Mouse (Mus musculus) liver, embryonic 14.5 days (tissue): ENCODE measurements around the gene Tyw1. TPM values are rescaled to one million over a fixed set of nuclear protein-coding genes. Genes with fewer than 3 reads are reported as not detected.

Source experiments
- ATAC-seq: fragments of 200-750 bp; cut with Nextera tagmentation; 2 replicates; pipeline ENCODE4 v1.8.0; 2017; ENCODE audit warnings: moderate number of reproducible peaks, mild to moderate bottlenecking, moderate library complexity; ENCODE audit not compliant: insufficient read depth
- DNase-seq, 3 experiments: peaks; one replicate each; pipeline ENCODE4 v3.0.0-alpha.2; 2012 to 2013; ENCODE audit warnings: low read depth in 3 of 3, low spot score in 3 of 3
- H3K27ac ChIP-seq: fragments of 300-500 bp; sonication (generic); 2 replicates; pipeline ENCODE4 v1.5.1; 2014; ENCODE audit warnings: moderate library complexity, mild to moderate bottlenecking, control low read depth, inconsistent platforms
- H3K27me3 ChIP-seq: fragments of 300-500 bp; sonication (generic); 2 replicates; pipeline ENCODE4 v1.6.1; 2014; ENCODE audit warnings: mild to moderate bottlenecking, low read length, moderate library complexity; ENCODE audit not compliant: control insufficient read depth, insufficient read depth
- H3K36me3 ChIP-seq: fragments of 300-500 bp; sonication (generic); replicated peaks from 2 replicates; pipeline ENCODE4 v1.6.1; 2014; ENCODE audit warnings: low read depth; ENCODE audit not compliant: control insufficient read depth, insufficient read depth
- H3K4me1 ChIP-seq, 2 experiments: fragments of 200-500 bp in 1 of 2; fragments of 300-500 bp in 1 of 2; sonication (generic) in 1 of 2; replicated peaks; 2 replicates each; pipeline ENCODE4 v1.6.1; 2012 to 2014; ENCODE audit warnings: antibody characterized with exemption in 1 of 2, inconsistent platforms in 1 of 2, low read length in 1 of 2; ENCODE audit not compliant: control insufficient read depth in 2 of 2, insufficient read depth in 2 of 2
- H3K4me2 ChIP-seq: fragments of 300-500 bp; sonication (generic); 2 replicates; pipeline ENCODE4 v1.6.1; 2014; ENCODE audit warnings: low read depth, mild to moderate bottlenecking, control low read depth, moderate library complexity
- H3K4me3 ChIP-seq, 2 experiments: fragments of 200-500 bp in 1 of 2; fragments of 300-500 bp in 1 of 2; sonication (generic) in 1 of 2; 2 replicates each; pipeline ENCODE4 v1.5.1; 2012 to 2014; ENCODE audit warnings: low read depth in 2 of 2, low read length in 2 of 2, mild to moderate bottlenecking in 2 of 2, control low read depth in 1 of 2, inconsistent platforms in 1 of 2, moderate library complexity in 1 of 2; ENCODE audit not compliant: insufficient read depth in 1 of 2
- H3K9ac ChIP-seq: fragments of 300-500 bp; sonication (generic); replicated peaks from 2 replicates; pipeline ENCODE4 v1.6.1; 2014; ENCODE audit warnings: mild to moderate bottlenecking, control low read depth, moderate library complexity
- H3K9me3 ChIP-seq: fragments of 300-500 bp; sonication (generic); 2 replicates; pipeline ENCODE4 v1.6.1; 2016; ENCODE audit warnings: low read length, mixed read lengths; ENCODE audit not compliant: control insufficient read depth
- CTCF ChIP-seq: IDR thresholded peaks from 2 replicates; pipeline ENCODE4 v1.5.1; 2016; ENCODE audit warnings: antibody characterized with exemption, low read depth, control low read depth
- EP300 ChIP-seq: IDR thresholded peaks from 2 replicates; pipeline ENCODE4 v1.6.1; 2016; ENCODE audit warnings: antibody characterized with exemption, low read depth
- WGBS: fragments of 180-500 bp; shearing (Covaris S2); extraction: QIAGEN DNeasy Blood & Tissue Kit; methylation state at CpG from one replicate; pipeline ENCODE4 v1.1.7; 2014; ENCODE audit not compliant: insufficient replicate concordance; 5-methylcytosine and 5-hydroxymethylcytosine counted together
- polyA plus RNA-seq, 2 experiments: library from polyadenylated mRNA; depleted of rRNA in 1 of 2; stranded (reverse) in 1 of 2; unstranded in 1 of 2; fragments of >200 nt; fragmentation: Nextera tagmentation in 1 of 2; extraction: Ambion mirVana in 1 of 2; gene quantifications; 2 replicates each; pipeline versions ENCODE4 v1.2.1 to v1.2.3; 2012 to 2014

Tyw1 gene
- polyA plus RNA-seq, 2 experiments, result 6.8 to 12.1 TPM

DNA sequence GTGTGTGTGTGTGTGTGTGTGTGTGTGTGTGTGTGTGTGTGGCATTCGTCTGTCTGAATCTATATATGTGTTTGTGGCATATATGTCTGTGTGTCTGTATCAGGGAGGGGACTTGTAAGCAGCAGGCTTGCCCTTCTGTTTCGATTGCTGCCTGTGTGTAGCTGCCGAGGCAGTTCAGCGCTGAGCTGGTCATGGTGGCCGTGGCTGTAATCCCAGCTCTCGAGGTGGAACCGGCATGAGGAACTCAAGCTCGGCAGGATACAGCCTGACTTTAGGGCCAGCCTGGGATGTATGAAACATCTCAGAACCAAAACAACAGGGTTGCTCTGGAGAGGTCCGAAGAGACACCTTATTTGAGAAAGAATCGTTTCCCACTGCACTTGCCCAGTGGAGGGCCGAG, 78.6 kb downstream of the Tyw1 start:
- no peak for DNase-seq
- Histone ChIP-seq H3K27me3 (no peaks in the 10 kb centered on the region), H3K27ac (no peak overlapping the region), H3K4me2 (no peak overlapping the region), H3K9me3 (no peaks in the 10 kb centered on the region), H3K9ac (no peak overlapping the region), H3K4me1 (no peaks in the 10 kb centered on the region), H3K4me3 (no peak overlapping the region), H3K36me3 (peaks cover 10% of the 10 kb centered on the region)
- 82% methylated on average over 11 of the region's 11 CpGs for WGBS
- TF ChIP-seq CTCF, result no peak
- TF ChIP-seq EP300, result no peak
- no peak for ATAC-seq

DNA sequence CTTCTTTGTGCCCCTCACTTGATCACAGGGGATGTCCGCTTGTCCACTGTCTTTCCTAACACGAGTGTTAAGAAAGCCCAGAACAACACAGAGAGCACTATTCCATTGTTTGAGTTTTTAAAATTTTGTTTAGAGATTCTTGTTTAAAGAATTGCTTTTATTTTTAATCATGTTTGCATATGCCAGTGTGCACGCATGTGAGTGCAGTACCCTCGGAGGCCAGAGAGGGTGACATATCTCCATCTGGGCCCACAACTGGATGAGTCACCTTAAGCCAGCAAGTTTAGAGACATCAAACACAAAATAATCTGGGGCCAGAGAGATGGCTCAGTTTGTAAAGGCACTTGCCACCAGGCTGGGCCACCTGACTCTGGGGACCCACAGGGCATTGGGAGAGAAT, 80.0 kb downstream of the Tyw1 start:
- TF ChIP-seq CTCF (no peak), EP300 (no peak)
- 81% methylated on average over 4 of the region's 4 CpGs for WGBS
- H3K27ac ChIP-seq, result no peak overlapping the region
- ATAC-seq, result no peak
- H3K4me1 ChIP-seq, result no peaks in the 10 kb centered on the region
- H3K36me3 ChIP-seq, result peaks cover 10% of the 10 kb centered on the region
- no peaks in the 10 kb centered on the region for H3K9me3 ChIP-seq
- no peak overlapping the region for H3K4me3 ChIP-seq
- H3K27me3 ChIP-seq, result no peaks in the 10 kb centered on the region
- H3K4me2 ChIP-seq, result no peak overlapping the region
- H3K9ac ChIP-seq, result no peak overlapping the region
- DNase-seq, result no peak

DNA sequence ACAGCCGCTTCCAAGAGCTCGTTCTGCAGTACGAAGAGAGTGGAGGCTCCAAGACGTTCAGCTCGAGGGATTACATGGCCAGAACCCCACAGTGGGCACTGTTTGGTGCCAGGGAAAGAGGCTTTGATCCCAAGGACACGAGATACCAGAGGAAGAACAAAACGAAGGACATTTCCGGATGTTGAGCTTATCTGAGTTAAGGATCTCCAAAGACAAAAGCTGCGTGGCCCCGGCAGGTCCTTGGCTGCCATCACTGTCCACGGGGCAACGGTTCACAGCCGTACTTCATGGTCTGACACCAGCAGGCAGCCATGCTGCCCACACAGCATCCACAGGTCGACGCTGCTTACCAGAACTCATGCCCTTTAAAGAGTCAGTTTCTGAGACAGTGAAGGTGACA, 85.2 kb downstream of the Tyw1 start:
- Histone ChIP-seq H3K4me3 (no peak overlapping the region), H3K36me3 (peaks cover 3% of the 10 kb centered on the region), H3K4me2 (no peak overlapping the region), H3K4me1 (no peaks in the 10 kb centered on the region), H3K9me3 (no peaks in the 10 kb centered on the region), H3K9ac (no peak overlapping the region), H3K27me3 (no peaks in the 10 kb centered on the region), H3K27ac (no peak overlapping the region)
- no peak for ATAC-seq
- TF ChIP-seq CTCF (no peak), EP300 (no peak)
- no peak for DNase-seq
- 81% methylated on average over 15 of the region's 15 CpGs for WGBS

DNA sequence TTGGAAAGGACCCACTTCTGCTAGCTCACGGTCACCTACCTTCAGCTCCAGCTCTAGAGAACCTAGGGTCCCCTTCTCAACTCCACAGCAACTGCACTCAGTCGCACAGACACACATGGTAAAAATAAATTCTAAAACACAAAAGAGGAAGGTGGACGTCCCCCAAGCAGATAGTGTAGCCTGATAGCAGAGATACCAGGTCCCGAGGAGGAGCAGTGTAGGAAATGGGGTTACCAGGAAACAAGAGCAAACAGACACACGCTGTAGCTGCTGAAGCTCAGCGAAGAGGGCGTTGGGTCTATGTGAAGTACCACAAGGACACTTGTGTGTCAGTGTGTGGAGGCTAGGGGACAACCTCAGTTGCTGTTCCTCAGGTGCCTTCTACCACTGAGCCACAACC, 89.6 kb downstream of the Tyw1 start:
- Histone ChIP-seq H3K27me3 (no peaks in the 10 kb centered on the region), H3K4me2 (no peak overlapping the region), H3K4me1 (no peaks in the 10 kb centered on the region), H3K36me3 (no peaks in the 10 kb centered on the region; the same call in 1 of the 2 replicates), H3K4me3 (no peak overlapping the region), H3K27ac (no peak overlapping the region), H3K9ac (no peak overlapping the region), H3K9me3 (peaks cover 4% of the 10 kb centered on the region)
- 38% methylated on average over 7 of the region's 7 CpGs for WGBS
- no peak for ATAC-seq
- DNase-seq, result no peak
- no peak for TF ChIP-seq EP300
- no peak for TF ChIP-seq CTCF

DNA sequence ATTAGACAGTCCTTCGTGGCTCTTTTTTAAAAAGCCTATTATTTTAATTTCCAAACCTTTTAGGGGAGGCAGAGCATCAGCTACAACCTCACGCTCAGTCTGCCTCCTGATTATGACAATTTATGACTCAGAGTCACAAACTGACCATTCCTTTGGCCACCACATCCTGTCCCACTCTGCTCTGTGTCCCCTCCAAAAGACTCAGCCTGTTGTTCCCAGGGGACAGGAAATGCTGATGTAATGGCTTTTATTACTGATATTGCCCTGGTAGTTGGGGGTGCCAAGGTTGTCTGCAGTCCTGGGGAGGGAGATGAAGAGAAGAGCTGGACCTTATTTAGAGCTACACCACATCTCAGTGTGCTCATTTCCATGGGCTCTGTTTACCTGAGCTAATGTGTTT, 90.5 kb downstream of the Tyw1 start:
- Histone ChIP-seq H3K27ac (no peak overlapping the region), H3K4me2 (no peak overlapping the region), H3K9ac (no peak overlapping the region), H3K36me3 (no peaks in the 10 kb centered on the region; the same call in 1 of the 2 replicates), H3K27me3 (no peaks in the 10 kb centered on the region), H3K4me3 (no peak overlapping the region), H3K9me3 (peaks cover 4% of the 10 kb centered on the region), H3K4me1 (no peaks in the 10 kb centered on the region)
- TF ChIP-seq CTCF (no peak), EP300 (no peak)
- 46% methylated on average over 2 of the region's 2 CpGs for WGBS
- ATAC-seq, result no peak
- no peak for DNase-seq
